Mouse (Mus musculus) kidney, postnatal 0 days (tissue): ENCODE data around the gene Napb. TPM values are rescaled to one million over a fixed set of nuclear protein-coding genes. Genes with fewer than 3 reads are reported as not detected.
A peak's percentile ranks its signal among the peaks of the same experiment; 100 is the strongest.

Source experiments
- ATAC-seq: fragments of 200-750 bp; cut with Nextera tagmentation; replicated peaks from 2 replicates; pipeline ENCODE4 v1.8.0; 2017; ENCODE audit warnings: low read depth, moderate number of reproducible peaks, moderate TSS enrichment, moderate library complexity; ENCODE audit not compliant: low FRiP score
- DNase-seq: peaks from one replicate; pipeline ENCODE4 v3.0.0-alpha.2; 2016; ENCODE audit warnings: low spot score
- H3K27ac ChIP-seq: fragments of 300-500 bp; sonication (generic); 2 replicates; pipeline ENCODE4 v1.5.1; 2014; ENCODE audit warnings: mild to moderate bottlenecking
- H3K27me3 ChIP-seq: fragments of 300-500 bp; sonication (generic); 2 replicates; pipeline ENCODE4 v1.6.1; 2014; ENCODE audit warnings: low read length, mixed read lengths; ENCODE audit not compliant: insufficient read depth
- H3K36me3 ChIP-seq: fragments of 300-500 bp; sonication (generic); 2 replicates; pipeline ENCODE4 v1.6.1; 2014; ENCODE audit warnings: low read length, mixed read lengths; ENCODE audit not compliant: insufficient read depth
- H3K4me1 ChIP-seq: fragments of 300-500 bp; sonication (generic); replicated peaks from 2 replicates; pipeline ENCODE4 v1.6.1; 2014; ENCODE audit warnings: antibody characterized with exemption, low read length, mixed read lengths; ENCODE audit not compliant: insufficient read depth
- H3K4me2 ChIP-seq: fragments of 300-500 bp; sonication (generic); 2 replicates; pipeline ENCODE4 v1.6.1; 2014; ENCODE audit warnings: mild to moderate bottlenecking, low read length, moderate library complexity, mixed read lengths
- H3K4me3 ChIP-seq: fragments of 300-500 bp; sonication (generic); replicated peaks from 2 replicates; pipeline ENCODE4 v1.5.1; 2014; ENCODE audit warnings: low read depth, low read length
- H3K9ac ChIP-seq: fragments of 300-500 bp; sonication (generic); 2 replicates; pipeline ENCODE4 v1.6.1; 2014; ENCODE audit warnings: low read depth, low read length
- H3K9me3 ChIP-seq: fragments of 300-500 bp; sonication (generic); replicated peaks from 2 replicates; pipeline ENCODE4 v1.6.1; 2016; ENCODE audit warnings: low read length, inconsistent platforms, mixed read lengths
- CTCF ChIP-seq: IDR thresholded peaks from 2 replicates; pipeline ENCODE4 v1.5.1; 2016; ENCODE audit warnings: antibody characterized with exemption, low read depth, mild to moderate bottlenecking, moderate library complexity
- WGBS: fragments of 180-500 bp; shearing (Covaris S2); extraction: QIAGEN DNeasy Blood & Tissue Kit; methylation state at CpG from one replicate; pipeline ENCODE4 v1.1.7; 2014; 5-methylcytosine and 5-hydroxymethylcytosine counted together
- polyA plus RNA-seq: library from polyadenylated mRNA; unstranded; fragments of >200 nt; fragmentation: Nextera tagmentation; extraction: Ambion mirVana; gene quantifications from 2 replicates; pipeline ENCODE4 v1.2.1, GENCODE M21; 2015

The Napb gene
- polyA plus RNA-seq, 1 experiment from 2014 or later = 1.4 TPM

GRCm38 (mm10) chr2:148717072-148717471 lies 15.2 kb downstream of the Napb start:
- ATAC-seq (peak; percentile 72; the same call in 1 of the 2 replicates), DNase-seq (no peak)
- Histone ChIP-seq H3K9me3 (no peaks in the 10 kb centered on the region), H3K4me3 (no peak overlapping the region), H3K4me2 (no peak overlapping the region), H3K27ac (no peak overlapping the region), H3K27me3 (no peaks in the 10 kb centered on the region), H3K36me3 (0 out of 2 replicates have a peak, but pooled peaks cover 3% of the 10 kb centered on the region), H3K9ac (no peak overlapping the region), H3K4me1 (no peaks in the 10 kb centered on the region)
- no peak for TF ChIP-seq CTCF
- 66% methylated on average over 2 of the region's 2 CpGs for WGBS

- no peaks in the 10 kb centered on the region for H3K27me3 ChIP-seq
- H3K27ac ChIP-seq = no peak overlapping the region
- no peak overlapping the region for H3K4me2 ChIP-seq
- H3K36me3 ChIP-seq = 0 out of 2 replicates have a peak, but pooled peaks cover 7% of the 10 kb centered on the region
- no peaks in the 10 kb centered on the region for H3K4me1 ChIP-seq
- no peak overlapping the region for H3K9ac ChIP-seq
- WGBS = 81% methylated on average over 3 of the region's 3 CpGs
- ATAC-seq = no peak
- DNase-seq = no peak
- no peak for TF ChIP-seq CTCF
- H3K9me3 ChIP-seq = no peaks in the 10 kb centered on the region
- H3K4me3 ChIP-seq = no peak overlapping the region
Observed at GRCm38 (mm10) chr2:148712326-148712725, 19.9 kb downstream of the Napb start.

DNA sequence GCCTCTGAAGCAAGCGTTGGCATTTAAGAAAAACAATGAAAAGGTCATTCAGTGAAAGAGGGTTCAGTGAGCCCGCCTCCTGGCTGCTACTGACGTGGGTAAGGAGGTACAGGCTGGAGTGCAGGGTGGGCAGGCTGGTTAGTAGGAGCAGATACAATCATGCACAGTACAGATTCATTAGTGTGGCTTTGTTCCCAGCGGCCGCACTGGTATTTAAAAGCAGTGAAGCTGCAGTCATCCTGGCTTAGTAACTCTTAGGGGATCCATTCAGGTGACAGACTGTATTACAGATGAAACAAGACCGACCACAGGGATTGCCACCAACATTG lies 25.1 kb downstream of the Napb start:
- TF ChIP-seq CTCF = no peak
- 76% methylated on average over 6 of the region's 6 CpGs for whole genome bisulfite sequencing
- no peak for ATAC-seq

DNA sequence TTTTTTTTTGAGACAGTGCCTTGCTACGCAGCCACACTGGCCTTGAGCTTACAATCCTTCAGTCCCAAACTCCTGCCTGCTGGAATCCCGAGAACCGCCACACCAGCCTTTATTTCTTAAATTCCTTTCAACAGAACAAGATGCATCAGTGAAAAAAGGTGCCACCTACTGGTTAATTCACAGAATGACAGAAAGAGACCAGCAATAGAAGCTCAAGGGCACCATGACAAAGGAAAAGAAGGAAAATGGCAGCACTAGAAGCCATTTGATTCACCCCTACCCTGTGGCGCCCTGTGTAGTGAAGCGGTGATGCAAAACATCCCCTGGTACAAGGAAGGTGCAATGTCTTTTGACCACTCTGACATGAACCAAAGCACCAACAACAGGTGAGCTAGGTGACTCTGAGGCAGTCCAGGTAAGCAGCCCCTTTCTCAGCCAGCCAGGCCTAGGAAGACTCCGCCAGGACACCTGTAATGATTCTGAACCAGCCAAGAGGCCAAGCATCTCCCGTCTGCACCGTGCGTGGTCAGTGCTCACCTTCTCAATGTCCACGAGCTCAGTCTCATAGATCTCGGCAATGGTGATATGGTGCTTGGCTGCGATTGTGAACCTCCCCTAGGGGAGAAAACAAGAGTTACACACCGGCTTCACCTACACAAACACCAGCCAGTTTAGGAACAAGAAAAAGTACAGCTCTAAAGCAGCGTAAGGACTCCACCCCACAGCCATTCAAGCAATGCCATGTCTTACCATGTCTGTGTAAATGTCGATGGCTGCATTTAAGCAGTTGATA lies 25.7 kb downstream of the Napb start:
- ATAC-seq (peak; percentile 71), DNase-seq (peak; percentile 83)
- Histone ChIP-seq H3K9me3 (no peaks in the 10 kb centered on the region), H3K36me3 (peaks cover 3% of the 10 kb centered on the region; the same call in 1 of the 2 replicates), H3K27me3 (no peaks in the 10 kb centered on the region), H3K4me2 (no peak overlapping the region), H3K4me1 (no peaks in the 10 kb centered on the region), H3K9ac (no peak overlapping the region), H3K27ac (no peak overlapping the region; the same call in 1 of the 2 replicates), H3K4me3 (no peak overlapping the region)
- WGBS = 79% methylated on average over 15 of the region's 15 CpGs
- TF ChIP-seq CTCF = peak; percentile 73

More for the DNA sequence above, 25.1 kb downstream of the Napb start:
- peaks cover 5% of the 10 kb centered on the region; the same call in 1 of the 2 replicates for H3K36me3 ChIP-seq
- H3K9ac ChIP-seq = no peak overlapping the region
- DNase-seq = no peak
- no peaks in the 10 kb centered on the region for H3K27me3 ChIP-seq
- no peak overlapping the region for H3K4me2 ChIP-seq
- no peak overlapping the region for H3K4me3 ChIP-seq
- H3K27ac ChIP-seq = no peak overlapping the region
- H3K4me1 ChIP-seq = no peaks in the 10 kb centered on the region
- H3K9me3 ChIP-seq = no peaks in the 10 kb centered on the region

- H3K4me2 ChIP-seq = no peak overlapping the region
- 60% methylated on average over 5 of the region's 5 CpGs for WGBS
- H3K36me3 ChIP-seq = peaks cover 6% of the 10 kb centered on the region; the same call in 1 of the 2 replicates
- no peaks in the 10 kb centered on the region for H3K27me3 ChIP-seq
- H3K9ac ChIP-seq = no peak overlapping the region
- no peak overlapping the region for H3K4me3 ChIP-seq
- H3K9me3 ChIP-seq = no peaks in the 10 kb centered on the region
- ATAC-seq (no peak), DNase-seq (no peak)
- TF ChIP-seq CTCF = no peak
- no peak overlapping the region for H3K27ac ChIP-seq
- H3K4me1 ChIP-seq = no peaks in the 10 kb centered on the region
Observed at GRCm38 (mm10) chr2:148698571-148698970, 33.7 kb downstream of the Napb start.

- no peak overlapping the region for H3K9ac ChIP-seq
- DNase-seq = no peak
- H3K4me1 ChIP-seq = no peaks in the 10 kb centered on the region
- H3K36me3 ChIP-seq = peaks cover 52% of the 10 kb centered on the region
- H3K9me3 ChIP-seq = no peaks in the 10 kb centered on the region
- ATAC-seq = no peak
- TF ChIP-seq CTCF = no peak
- no peaks in the 10 kb centered on the region for H3K27me3 ChIP-seq
- H3K4me3 ChIP-seq = no peak overlapping the region
- no peak overlapping the region for H3K4me2 ChIP-seq
- H3K27ac ChIP-seq = no peak overlapping the region
- WGBS = 93% methylated on average over 5 of the region's 5 CpGs
Observed at GRCm38 (mm10) chr2:148690781-148691180, 41.5 kb downstream of the Napb start.
